Mouse (Mus musculus) retina, postnatal 7 days (tissue): ENCODE results near the gene Npm3.

Experiments
- DNase-seq: peaks from one replicate; pipeline ENCODE4 v3.0.0-alpha.2; 2012; ENCODE audit warnings: low read depth, low spot score

Npm3 gene

GRCm38 (mm10) chr19:45753551-45753950 is 4.2 kb upstream of the Npm3 start:
- no peak for DNase-seq

GRCm38 (mm10) chr19:45751881-45752280 is 2.5 kb upstream of the Npm3 start:
- no peak for DNase-seq

DNA sequence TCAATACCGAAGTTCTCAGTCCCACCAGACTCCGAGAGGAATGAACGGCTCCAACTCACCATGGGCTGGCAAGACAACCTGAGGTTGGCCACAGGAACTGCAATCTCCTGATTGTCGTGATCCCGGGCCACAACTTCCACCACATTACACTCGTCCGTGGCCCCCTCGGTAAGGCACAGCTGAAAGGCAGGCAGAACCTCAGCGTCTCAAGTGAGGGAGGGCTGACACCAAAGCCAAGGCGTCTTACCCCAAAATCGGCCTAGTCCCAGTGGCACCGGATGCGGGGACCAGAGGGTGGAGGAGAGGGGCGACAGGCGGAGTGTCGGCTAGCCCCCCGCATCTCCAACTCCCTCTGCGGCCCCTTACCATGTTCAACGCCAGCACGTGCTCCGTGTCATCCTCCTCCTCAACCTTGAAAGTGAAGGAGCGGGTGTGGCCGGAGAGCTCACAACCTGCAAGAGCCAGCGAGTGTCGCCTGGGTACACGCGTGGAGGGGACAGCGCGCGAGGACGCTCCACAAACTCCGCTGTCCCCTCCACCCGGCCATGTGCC is 624 bp downstream of the Npm3 start:
- no peak for DNase-seq

DNA sequence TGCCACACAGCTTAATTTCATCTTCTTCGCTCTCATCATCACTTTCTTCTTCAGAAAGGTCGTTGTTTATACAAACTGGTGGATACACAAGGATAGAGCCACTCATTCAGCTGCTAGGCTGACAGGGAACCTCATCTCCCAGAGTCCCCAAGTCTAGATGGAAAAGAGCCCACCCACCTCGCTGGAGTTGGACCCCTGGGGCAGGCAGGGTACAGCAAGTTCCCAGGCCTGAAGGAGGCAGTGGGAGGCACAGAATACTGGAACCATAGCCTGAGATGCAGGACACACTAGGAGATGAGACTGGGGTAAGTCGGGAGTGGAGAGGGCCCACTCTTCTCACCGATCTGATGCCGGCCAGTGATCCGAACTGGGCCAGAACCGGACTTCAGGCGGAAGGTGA is 1.2 kb downstream of the Npm3 start:
- DNase-seq: no peak

- DNase-seq: peak; percentile 80
Observed at GRCm38 (mm10) chr19:45747028-45747867, 2.1 kb downstream of the Npm3 start.

DNA sequence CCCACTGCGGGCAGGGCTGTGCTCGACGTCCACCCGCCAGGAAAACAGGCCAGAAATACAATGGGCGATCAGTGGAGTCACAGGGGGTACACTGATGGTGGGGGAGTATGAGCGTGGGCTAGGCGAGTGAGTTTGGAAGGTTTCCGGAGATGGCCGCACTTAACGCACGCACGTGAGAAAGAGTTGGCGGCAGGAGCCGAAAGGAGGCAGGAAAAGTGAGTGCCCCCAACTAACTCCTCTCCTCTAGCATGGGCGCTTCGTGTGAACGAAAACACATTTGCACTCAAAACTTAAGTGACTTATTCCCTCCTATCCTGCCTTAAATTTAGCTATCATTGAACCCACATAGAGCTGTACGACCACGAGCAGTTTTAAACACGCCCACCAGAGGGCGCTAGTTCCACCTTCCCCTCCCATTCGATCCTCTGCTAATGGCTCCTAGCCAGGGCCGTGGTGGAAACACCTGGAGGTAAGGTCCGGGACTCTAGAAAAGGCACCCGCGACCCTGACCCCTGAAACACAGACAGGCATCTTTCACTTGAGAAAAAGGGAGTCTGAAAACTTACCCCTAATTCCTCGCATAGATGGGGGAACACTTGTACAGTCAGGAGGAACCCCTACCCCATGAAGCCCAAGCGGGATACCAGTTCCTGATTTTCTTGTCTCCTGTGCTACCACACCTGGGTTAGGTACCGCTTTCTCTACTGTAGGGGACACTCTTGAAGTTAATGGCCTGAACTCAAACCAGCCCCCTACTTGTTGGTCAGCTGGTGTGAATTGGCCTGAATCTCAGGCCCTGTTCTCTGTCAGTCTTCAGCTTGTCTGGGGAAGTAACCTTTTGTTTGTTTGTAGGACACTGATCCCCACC is 3.0 kb downstream of the Npm3 start:
- DNase-seq: peak; percentile 53

DNA sequence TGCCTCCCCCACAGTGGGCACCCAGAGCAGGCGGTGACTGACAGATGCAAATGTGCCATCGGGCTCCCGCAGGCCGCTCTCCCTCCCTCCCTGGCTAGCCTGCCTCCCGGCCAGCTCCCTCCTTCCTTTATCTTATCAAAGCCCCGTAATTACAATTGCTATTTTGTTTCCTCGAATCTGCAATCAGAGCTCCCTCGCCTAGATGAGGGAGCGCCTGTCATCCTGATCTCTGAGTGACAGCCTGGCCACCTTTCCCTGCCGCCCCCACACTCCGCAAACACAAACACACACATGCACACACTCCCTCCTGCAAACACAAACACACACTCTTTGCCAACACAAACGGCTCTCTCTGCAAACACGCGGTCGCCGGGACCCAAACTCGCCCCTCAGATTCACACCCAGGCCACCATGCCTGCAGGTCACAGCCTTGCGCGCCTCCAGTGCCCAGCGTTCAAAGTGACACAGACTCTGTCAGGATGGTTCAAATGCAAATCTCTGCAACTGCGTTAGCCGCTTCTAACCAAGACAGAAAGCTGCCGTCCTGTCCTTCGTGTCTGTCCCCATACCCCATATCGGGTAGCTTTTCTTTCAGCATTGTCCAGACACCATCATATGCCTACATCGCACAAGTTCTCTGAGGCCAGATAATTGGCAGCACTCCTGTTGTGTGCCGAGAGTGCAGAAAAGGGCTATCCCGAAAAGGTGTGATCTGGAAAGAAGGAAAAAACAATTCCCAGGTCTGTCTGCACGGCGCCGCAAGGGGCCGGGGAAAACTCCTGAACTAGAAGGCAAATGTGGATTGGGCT is 3.8 kb downstream of the Npm3 start:
- DNase-seq: no peak

DNA sequence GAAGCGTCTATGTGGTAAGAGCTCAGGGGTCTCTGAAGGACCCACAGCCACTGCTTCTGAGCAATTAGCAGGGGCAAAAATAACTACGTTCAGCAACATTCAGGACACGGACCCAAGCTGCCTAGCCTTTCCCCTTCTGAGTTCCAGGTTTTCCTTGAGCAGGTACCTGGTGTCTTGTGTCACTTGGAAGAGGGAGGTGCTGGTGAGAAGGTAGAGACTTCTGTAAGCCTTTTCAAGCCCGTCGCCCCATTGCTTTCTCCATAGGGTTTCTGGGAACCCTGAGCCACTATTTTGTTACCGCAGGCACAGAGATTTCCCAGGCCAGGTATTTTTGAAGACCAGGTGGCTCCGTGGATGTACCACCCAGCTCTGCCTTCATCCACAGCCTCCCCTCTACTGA is 5.8 kb downstream of the Npm3 start:
- no peak for DNase-seq

GRCm38 (mm10) chr19:45742984-45743575 is 6.3 kb downstream of the Npm3 start:
- DNase-seq: no peak

DNA sequence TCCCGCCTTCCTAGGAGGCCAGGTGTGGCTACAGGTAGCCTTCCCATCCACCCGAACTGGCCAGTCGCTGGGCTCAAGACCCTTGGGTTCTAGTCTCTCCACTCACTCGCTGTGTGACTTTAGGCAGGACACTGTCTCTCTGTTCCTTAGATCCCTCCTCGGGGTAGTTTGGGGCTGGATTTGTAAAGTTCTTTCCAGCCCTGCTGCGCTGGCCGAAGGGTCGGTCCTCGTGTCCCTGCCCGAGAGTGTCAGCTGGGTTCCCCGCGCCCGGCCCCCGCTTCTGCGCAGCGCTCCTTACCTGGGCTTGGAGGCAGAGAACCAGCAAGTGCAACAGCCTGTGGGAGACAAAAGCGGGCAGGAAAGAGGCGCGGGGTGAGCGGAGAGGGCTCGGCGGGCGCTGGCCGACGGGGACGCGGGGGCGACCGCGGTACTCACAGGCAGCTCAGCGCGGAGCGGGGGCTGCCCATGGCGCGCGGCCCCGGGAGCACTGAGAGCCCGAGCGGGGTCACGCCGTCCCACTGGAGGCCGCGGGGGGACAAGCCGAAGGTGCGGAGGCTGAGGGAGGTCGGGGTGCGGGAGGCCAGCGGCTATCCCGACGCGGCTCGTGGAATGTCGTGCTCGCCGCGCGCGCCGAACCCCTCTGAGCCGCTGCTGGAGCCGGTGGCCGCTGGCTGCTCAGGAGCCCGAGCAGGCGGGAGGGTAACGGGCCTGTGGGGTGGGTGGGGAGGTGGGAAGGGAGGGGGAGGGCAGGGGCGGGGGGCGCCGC is 7.0 kb downstream of the Npm3 start, which contains the start of gene Fgf8:
Fgf8 (minus strand) TSS at position 698 of the 766 bp plus-strand sequence.
- no peak for DNase-seq

GRCm38 (mm10) chr19:45741431-45742217 is 7.8 kb downstream of the Npm3 start:
- DNase-seq: no peak

DNA sequence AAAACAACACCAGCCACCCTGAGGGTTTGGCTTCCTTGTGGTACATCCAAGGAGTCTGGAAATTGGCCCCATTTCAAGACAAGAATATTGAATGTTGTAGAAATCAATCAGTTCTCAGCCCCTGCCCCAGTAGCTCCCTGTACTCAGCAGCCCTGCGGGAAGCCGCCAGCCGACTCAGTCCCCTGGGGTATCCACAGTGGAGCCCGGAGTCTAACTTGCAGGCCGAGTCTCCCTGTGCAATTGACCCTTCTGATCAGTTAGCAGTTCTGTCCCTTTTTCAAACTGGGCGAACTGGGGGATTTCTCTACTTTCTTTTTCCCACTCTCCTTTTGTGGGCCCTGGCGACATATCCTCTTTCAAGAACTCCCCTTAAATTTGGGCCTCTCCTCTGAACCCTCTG is 8.6 kb downstream of the Npm3 start:
- DNase-seq: no peak

- no peak for DNase-seq
Observed at GRCm38 (mm10) chr19:45740233-45740632, 9.2 kb downstream of the Npm3 start.

- no peak for DNase-seq
Observed at GRCm38 (mm10) chr19:45738521-45738920, 10.9 kb downstream of the Npm3 start.

- DNase-seq: no peak
Observed at GRCm38 (mm10) chr19:45737846-45738484, 11.4 kb downstream of the Npm3 start.

GRCm38 (mm10) chr19:45737208-45737845 is 12.1 kb downstream of the Npm3 start:
- DNase-seq: no peak

DNA sequence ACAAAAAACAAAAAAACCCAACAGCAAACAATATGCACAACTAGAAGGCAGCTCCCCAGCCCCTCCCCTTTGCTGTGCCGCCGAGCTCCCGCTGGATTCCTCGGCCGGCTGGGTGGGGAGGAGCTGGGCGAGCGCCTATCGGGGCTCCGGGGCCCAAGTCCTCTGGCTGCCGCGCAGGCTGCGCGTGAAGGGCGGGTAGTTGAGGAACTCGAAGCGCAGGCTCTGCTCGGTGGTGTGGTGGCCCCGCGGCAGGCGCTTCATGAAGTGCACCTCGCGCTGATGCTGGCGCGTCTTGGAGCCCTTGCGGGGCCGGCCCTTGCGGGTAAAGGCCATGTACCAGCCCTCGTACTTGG is 12.6 kb downstream of the Npm3 start:
- DNase-seq: no peak

- DNase-seq: no peak
Observed at GRCm38 (mm10) chr19:45736241-45736640, 13.2 kb downstream of the Npm3 start.

DNA sequence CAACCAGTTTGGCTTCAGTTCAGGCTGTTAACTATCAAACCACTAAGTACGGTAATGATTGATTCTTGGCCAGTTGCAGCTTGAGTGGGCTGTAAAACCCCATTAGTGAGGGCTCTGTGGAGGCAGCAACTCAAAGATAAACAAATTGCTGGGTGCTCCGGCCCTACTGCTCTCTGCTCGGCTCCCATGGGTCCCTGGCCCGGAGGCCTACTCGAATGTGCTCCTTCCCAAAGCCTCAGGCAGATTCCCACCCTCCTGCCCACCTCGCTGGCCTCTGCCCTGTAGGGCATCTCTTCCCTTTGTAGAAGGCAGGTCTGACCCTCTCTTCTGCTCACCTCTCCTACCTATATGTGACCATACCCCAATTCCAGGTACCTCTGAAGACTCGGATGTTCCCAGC is 14.6 kb downstream of the Npm3 start:
- no peak for DNase-seq
